Mouse (Mus musculus): ENCODE measurements at regions not wholly inside any gene's neighbourhood (a gene's known extent, or its start where the extent isn't known, plus 50 kb on each side); places are given as distances from the start of the nearest gene placed in this dataset.

DNA sequence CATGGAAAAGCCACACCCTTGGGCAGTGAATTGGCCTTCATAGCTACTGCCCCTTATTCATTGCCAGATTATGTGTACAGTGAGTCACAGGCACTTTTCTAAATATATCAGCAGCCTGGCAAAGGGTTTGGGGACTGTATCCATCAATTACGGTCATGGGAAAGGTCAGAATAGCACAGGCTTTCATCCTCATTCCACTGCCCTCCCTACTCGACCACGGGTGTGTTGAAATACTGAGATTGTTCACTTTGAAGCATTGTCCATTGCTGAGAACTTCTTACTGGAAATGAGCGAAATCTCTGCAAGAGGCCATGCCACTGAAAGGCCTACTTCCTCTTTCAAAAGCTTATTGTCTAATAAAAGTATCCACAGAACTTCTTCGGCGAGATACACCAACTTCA, 242.9 kb downstream of the Ahr start:
- TF ChIP-seq CTCF (IDR thresholded peaks at IDR 0.05; ENCODE audit: insufficient read depth, low read length) (no peak), POLR2A (IDR thresholded peaks at IDR 0.05; ENCODE audit: borderline replicate concordance, extremely low read depth, low read depth, low read length) (no peak)

Data from lung, adult 2 months (tissue).